Mouse (Mus musculus) testis, postnatal 14 days (tissue): ENCODE data around the gene Msrb3.
A peak's percentile ranks its signal among the peaks of the same experiment; 100 is the strongest.

ENCODE experiments used
- DNase-seq: peaks from one replicate; pipeline ENCODE4 v3.0.0; 2021; ENCODE audit warnings: low spot score

Gene Msrb3

DNA sequence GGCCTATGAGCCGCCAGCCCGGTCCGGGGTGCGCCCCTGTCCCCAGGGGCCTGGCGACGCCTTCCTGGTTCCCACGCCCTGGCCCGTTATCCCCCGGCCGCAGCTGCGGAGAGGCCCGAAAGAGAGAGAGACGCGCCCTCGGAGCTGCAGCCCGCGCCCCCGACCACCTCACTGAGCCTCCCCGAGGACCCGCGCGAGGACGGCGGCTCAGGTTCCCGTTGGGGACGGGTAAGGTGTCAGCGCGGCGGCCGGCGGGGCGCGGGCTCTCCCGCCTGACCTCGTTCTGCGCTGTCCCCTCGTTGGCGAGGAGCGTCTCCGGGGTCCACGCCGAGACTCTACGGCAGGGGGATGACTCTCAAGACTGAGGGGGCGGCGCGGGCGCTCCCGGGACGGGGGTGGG lies 544 bp downstream of the Msrb3 start:
- no peak for DNase-seq

DNA sequence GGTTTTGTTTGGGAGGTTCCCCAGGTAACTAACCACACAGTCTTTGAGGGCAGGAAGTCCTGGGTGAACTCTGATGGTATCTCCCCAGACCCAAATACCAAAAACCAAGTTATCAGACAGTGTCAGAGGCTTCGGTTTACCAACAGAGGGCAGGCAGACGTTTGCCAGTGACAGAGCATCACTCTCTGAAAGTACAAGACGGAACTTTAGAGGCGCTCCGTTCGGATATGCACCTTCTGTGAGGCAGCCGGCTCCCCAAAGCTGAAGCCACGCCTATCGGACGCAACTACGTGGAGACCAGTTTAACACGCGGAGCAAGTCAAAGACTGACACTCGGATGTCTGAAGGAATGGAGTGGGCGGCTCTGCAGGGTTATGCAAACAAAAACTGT lies 3.0 kb downstream of the Msrb3 start:
- no peak for DNase-seq

DNA sequence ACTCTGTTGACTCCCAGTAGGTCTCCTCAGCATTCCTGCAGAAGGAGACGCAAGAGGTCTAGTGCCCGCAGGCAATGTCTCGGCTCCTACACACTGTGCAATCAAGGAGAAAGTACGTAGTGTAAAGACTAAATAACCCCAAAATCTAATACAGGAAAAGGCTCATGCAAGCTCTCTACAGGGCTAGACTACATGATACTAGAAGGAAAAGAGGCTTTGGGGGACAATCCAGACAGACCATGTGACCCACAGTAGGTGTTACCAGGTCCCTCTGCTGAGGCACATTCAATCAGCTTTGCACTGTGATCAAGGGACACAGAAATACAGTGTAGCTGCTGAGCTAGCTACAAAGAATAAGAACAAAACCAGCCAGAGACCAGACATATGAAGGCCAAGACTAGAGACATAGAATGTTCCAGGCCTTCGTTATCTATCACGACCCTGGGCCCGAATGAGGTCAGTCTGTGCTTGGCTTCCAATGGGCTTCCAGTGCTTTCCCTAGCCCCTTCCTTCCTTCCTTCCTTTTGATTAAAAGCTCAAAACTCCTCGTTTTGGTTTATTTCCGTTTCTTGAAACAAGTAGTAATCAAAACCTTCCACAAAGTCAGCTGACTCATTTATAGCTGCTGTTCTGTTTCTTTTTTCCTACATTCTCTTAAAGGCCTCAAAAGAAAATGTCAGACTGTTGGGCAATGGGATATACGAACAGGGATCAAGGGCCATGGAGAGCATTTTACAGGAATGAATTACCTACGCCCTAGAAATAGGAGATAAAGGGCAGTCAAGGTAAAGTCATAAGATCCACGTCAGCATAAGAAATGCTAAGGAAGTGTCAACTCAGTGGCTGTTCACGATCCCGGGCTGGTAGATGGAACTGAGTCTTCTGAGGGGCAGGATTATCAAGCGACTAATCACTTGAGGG lies 3.7 kb downstream of the Msrb3 start:
- no peak for DNase-seq

DNA sequence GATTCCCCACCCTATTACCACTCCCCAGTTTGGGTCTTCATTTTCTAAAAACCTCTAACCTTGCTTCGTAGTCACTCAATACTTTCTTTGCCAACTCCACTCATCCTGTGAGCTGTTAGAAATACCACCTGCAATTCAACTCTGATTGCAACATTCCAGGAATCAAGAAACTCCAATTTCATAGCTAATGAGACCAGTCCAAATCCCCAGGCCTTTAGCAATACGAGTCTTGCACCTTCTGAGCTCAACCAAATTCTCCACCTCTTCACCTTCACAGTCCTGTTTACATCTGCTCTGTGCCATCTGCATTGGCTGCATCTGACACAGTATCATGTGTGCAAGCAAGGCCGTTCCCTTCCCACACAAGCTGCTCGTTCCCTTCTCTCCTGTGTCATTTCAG lies 5.0 kb downstream of the Msrb3 start:
- no peak for DNase-seq

DNA sequence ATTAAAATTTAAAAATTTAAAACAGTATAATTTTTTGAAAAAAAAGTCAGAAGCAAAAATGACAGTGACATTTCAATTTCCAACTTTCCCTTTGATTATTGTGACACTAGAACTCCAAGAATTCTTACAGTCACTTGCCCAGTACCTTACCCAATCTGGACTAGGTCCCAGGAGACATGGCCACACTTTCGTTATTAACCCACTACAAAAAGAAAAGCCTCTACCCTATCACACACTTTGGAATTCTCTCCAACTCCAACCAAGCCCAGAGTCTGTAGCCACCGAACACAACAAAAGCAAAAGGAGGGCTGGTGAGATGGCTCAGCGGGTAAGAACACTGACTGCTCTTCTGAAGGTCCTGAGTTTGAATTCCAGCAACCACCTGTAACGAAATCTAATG lies 7.8 kb downstream of the Msrb3 start:
- no peak for DNase-seq

DNA sequence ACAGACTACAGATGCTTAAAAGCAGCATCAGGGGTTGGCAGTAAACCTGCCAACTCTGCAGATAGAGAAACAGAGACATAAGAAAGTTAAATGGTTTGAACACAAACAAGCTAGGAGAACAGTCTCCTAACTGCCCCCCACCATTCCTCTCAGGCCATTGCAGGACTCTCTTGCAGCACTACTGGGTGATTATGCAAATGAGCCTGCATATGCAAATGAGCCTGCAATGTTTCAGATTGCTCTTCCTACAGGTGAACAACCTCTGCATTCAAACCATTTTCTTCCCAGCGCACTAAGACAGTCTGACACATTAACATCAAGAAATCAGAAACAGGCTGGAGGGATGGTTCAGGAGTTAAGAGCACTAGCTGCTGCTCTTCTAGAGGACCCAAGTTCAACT lies 8.3 kb downstream of the Msrb3 start:
- no peak for DNase-seq

DNA sequence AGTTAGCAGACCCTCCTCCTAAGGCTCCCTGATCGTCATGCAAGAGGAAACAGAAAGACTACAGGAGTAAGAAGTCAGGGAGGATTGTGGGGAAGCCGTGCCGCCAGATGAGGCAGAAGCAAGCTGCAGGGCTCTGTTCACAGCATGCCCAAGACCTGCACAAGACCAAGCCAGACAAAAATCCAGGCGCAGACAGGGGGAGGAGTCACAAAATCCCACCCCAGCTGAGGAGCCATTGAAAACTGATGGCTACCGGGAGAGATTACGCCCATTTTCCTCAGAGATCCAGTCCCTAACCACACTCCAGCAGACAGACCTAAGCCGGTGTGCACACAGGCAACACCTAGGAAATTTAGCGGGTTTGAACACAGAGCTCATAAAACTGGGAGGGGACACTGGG lies 10.4 kb downstream of the Msrb3 start:
- no peak for DNase-seq

DNA sequence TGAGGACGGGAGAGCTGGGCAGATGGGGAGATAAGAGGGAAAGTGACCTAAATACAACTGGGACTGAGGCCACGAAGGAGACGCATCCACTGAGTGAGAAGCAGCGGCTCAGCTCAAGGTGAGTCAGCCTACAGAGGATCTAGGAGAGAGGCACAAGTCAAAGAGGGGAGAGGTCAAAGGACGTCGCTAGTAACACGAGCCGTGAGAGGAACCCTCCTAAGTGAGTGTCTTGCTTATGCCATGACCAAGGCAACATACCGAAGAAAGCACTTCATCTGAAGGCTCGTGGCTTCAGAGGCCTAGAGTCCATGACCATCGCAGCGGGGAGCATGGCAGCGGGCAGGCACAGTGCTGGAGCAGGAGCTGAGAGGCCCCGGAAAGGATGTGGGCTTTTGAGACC lies 14.7 kb downstream of the Msrb3 start:
- no peak for DNase-seq

DNA sequence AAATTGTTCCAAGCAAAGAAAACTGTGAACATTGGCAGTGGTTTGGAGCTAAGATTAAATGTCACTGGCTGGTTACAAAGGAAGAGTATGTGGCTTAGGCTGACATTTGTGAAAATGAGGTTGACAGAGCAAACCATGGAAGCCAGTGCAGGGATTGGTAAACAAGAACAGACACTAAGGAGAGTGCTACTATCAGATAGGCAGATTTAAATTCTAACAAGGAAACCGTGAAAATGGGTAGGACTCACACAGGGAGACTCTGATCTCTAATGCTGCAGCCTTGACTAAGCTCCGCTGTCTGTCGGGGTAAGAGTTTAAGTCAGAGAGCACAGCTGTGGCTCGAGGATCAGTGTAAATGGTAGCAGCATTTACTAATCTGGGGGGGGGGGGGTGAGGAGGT lies 15.2 kb downstream of the Msrb3 start:
- no peak for DNase-seq

DNA sequence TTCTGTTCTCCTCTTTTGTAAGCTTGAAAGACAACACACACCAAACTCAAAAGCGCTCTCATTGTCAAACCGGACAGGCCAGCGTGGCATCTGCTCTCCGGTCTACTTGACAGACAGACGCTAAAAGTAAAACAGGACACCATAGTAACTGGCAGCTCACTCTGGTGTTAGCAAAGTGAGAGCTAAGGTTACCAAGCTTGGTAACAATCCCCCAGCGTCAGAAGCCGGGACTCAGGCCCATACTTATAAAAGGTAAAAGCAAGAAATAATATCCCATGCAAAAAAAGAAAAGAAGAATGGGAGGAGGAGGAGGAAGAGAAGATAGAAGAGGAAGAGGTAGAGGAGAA lies 15.9 kb downstream of the Msrb3 start:
- no peak for DNase-seq

DNA sequence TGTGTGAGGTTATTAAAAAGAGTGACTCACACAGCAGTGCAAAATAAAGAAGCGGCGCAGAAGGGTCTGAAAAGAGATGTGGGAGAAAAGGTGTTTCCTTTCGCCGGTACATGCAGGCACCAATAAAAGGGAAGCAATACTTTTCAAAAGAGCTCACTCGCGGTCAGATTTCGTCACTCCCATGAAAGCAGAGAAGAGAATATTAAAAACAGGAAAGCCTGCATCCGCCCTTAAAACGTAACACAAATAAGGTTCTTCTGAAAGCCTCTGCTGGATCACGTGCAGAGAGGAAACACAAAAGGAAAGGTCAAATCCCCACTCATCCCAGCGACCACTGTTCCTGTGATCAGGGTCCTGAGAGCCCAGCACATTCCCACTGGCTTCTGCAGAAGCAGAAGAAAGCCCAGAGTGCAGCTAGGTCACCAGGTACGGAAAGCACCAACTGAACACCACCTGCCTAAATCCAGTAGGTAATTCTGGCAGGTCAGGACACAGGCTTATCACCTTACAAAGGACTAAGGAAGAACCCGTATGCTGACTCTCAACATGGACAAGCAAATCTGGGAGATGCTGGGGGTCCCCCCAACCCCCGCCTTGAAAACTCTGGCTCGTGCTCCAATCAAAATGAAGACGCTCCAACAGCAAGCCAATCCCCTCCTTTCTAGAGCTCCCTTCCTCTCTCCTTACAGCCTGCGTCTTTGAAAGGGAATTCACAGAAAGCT lies 16.4 kb downstream of the Msrb3 start:
- DNase-seq = no peak

DNA sequence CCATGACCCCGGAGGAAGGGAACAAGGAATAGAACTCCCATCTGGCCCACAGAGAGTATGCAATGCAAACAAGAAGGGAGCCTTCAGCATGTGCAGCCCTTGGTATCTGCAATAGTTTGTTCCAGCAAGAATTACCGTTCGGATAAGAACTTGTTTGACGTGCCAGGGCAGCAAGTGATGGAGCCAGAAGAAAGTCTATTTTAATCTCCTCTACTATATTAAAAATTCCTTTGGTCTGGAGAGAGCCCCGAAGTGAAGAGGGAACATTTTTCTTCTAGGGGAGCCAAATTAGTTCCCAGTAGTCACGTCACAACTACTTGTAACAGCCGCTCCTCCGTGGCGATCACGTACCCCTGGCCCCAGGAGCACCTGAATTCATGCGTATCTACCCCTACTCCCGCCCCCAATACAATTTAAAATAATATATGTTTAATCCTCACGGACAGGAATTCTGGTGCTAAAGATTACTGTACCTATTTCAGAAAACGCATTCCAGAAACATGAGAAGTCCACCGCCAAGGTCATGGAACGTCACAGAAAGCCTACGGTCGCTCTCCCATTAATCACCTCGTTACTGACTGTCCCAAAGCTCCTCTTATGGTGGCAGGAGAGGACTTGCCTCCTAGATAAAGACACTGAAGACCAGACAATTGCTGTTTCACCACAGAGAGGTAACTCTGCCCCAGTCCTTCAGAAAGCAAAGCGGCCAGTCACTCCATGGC lies 22.2 kb downstream of the Msrb3 start:
- DNase-seq = no peak

DNA sequence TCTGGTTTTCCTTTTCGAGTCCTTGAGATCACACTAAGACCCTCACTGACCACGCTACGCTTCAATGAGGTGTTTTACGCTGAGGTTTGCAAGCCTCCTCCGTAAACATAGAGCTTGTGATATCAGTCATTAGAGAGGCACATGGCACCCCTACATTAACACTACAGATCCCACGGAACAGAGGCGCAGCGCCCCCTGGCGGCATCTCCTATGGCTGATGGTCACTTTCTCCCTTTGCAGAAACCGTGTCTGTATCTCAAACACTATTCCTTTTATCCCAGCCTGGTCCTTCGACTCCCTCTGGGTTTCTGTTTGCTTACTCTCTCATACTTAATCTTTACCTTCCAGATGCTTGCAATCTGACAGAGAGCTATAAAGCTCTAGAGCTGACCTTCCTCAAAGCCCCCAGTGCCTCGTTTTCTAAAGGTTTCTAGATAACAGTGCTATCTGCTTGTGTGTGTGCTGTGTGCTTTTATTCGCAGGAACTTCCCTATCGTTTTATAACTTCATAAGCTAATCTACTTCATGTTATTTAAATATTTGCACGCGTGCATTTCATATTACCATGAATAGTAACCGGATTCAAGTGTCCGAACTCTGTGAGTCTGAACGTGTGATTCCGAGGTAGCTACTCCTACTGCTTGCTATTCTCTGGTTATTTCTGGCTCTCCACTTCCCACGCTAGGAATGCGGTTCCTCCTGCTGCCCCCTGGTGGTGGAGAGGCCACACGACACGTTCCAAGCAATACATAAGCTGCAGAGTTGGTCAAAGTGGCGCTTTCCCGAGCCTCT lies 23.0 kb downstream of the Msrb3 start:
- peak; percentile 76 for DNase-seq

DNA sequence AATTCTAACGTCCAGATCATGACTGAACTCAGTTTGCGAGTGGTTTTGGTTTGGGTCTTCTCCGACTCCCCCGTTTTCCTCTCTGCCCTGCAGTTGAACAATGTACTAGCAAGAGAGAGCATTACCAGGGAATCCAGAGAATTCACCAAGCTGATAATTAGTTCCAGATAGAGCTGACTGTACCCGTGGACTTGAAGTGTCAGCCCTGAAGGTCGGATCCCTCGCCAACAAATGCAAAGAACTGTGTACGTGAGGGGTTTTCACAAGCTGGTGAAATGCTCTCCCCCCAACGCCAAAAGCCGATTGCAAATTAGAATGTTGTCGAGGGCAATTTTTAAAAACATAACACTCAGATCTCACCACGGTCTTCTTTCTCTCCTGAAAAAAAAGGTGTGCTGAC lies 24.6 kb downstream of the Msrb3 start:
- DNase-seq = no peak

DNA sequence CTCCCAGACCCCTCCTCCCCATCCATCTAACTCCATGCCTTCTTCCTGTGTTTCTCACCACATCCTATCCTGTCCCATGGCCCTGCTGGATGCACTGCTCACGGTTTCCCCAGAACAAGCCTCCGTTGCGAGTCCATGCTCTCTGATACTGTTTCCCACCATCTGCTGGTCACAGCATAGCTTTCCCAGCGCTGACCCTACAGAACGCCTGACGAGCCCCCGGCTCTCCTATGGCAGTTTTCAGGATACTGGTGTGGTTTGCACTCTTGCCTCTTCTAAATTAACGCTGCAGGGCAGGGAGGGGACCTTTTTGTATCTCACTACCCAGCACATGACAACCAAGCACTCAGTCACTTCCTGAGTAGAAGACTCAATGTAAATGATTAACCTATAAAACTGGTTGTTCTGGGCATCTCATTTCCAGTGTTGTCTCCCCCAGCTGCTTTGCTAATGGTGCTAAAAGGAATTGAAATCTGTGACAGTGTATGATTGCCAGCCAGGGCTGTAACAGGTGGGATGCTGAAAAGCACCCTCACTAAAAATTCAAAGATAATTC lies 25.2 kb downstream of the Msrb3 start:
- DNase-seq = no peak

DNA sequence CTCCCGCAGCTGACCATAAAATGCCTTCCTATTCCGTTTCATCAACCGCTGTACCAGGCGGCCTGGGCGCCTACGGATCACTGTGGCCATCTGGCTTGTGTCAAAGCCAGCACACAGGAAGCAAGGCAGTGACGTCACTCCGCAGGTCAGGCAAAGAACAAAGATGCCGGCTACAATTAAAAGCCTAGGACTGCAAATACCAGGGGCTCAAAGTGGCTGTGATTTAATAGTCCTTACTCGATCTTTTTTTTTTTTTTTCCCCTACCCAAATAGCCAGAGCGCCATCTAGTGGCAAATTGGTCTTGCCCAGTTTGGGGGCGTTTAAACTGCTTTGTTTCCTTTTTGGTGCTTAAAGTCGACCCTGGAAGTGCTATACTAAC lies 26.4 kb downstream of the Msrb3 start:
- no peak for DNase-seq

DNA sequence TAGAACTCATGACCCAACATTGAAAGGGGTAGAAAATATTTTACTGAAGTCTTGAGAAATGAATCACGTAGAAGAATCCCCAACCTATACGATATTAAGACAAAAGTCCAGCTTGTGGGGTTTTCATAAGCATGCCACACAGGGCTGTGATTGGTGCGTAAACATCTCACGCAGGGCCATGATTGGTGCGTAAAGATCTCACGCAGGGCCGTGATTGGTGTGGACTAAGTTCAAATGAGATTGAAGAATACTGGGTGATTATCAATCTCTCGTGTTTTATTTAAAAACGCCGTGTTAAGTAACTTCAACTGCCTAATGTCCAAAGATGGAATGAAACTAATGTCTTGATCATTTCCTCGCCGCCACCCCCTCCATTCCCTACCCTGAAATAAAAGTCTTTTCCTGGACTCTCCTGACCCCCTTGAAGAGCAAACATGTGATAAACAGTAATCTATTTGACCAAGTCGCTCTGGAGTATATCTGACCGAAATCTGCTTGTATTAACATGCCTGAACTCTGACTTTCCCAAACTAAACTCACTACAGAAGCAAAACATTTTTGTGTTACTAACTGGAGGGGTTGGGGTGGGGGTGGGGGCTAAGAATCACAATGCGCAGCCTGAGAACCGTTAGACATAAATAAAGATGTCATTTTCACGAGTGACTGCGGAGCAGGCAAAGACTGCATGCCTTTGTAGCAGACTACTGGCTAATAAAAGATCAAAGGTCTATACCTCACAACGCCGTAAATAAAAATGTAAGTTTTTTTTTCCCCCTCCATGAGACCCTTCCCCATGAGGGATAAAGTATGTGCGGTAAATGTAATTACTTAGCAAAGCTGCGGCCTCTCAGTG lies 27.0 kb downstream of the Msrb3 start:
- no peak for DNase-seq

DNA sequence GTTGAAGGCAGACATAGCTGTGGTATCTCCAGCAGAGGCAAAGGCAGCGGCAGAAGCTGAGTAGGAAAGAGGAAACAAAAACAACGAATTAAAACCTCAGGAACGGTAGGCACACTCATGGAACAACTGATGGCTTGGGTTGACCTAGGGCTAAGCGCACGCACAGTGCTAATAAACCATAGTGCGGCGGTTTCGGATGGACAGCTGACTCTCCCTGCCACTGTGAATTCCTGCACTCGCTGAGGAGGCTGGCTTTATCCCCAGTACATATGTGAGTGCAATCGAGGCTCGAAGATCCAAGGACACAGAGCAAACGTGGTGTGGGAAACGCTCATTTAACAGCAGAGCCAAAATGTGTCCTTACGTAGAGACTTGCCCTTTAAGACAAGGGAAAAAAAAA lies 27.8 kb downstream of the Msrb3 start:
- DNase-seq = no peak

DNA sequence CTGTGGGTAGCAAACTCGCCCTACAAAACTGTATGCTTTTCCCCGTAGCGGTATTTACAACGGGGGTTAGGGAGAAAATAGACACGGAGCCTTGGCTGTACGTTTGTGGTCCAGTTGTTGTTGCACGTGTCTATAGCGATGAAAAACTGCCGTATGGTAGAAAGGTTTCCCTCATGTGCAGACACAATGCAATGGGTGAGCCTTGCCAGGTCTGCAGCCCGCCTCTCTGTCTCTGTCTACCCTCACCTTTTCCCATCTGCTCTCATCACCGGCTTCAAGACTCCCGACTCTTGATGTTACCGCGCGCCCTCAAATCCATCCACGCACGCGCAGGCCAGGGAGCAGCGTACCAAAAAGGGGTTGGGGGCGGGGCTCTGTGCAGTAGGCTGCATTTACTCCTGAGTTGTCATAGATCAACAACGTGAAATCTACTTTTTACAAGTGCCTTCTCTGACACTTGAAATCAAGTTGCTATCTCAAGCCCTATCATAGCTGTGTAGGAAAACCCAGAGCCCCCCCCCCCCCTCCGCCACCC lies 29.6 kb downstream of the Msrb3 start:
- DNase-seq = no peak

DNA sequence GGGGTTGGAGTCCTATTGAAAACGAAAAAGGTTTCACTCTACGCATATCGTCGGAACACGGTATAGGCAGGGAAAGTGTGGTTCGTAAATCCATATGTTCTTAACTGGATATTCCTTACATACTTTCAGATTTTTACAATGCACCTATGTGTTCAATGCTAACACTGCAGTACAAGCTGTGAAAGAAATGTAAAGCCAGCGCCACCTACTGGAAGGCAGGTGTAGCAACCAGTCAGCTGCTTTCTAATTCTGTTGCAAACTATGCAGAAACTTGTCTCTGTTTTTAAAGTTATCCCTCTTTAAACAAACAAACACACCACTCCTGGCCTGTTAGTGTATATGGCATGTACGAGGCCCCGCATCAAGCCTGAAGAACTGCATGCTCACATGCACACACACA lies 34.5 kb downstream of the Msrb3 start:
- no peak for DNase-seq

DNA sequence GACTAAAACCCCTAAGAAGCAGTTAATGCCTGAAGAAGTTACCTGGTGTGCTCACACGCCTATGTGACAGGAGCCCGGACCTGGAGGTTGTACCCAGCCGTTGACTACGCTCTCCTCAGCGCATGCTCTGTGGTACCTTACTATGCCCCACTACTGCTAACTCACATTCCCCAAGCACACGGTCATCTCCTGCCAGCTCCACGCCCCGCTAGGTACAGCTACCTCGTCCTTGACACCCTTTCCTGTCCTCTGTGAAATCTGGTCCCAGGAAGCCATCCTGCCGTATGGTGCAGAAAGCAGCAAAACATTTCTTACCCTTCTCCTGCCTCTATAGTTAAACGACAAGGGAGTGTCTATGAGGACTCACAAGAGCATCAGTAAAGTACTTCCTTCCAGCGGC lies 37.2 kb downstream of the Msrb3 start:
- no peak for DNase-seq
